Mouse (Mus musculus): ENCODE results near the gene Vmn1r192. TPM values are rescaled to one million over a fixed set of nuclear protein-coding genes. Genes with fewer than 3 reads are reported as not detected.
"Not testable (repeated sequence)": the region's sequence is repeated elsewhere in the genome, so short reads cannot be mapped to it uniquely, and the experiment has no call there.

Gene Vmn1r192
- not detected in 2 replicates for polyA plus RNA-seq (2016; fragmentation: Nextera tagmentation; extraction: Ambion mirVana)

GRCm38 (mm10) chr13:22191041-22191440 is at the start of gene Vmn1r192:
Gene Vmn1r192 (minus strand): TSS chr13:22191141.
- no peak within 1 kb of the TSS for H3K27ac ChIP-seq
- no peaks in the 10 kb centered on the region for H3K36me3 ChIP-seq
- H3K4me3 ChIP-seq: no peak within 1 kb of the TSS
- no peaks in the 10 kb centered on the region for H3K9me3 ChIP-seq (replicated peaks)
- no peak for DNase-seq (ENCODE audit: low spot score)
- no peaks in the 10 kb centered on the region for H3K4me1 ChIP-seq
- H3K27me3 ChIP-seq (ENCODE audit: low read depth, poor library complexity, severe bottlenecking): no peaks in the 10 kb centered on the region

GRCm38 (mm10) chr13:22223060-22223459 is 32.1 kb upstream of the Vmn1r192 start, which contains the start of gene Vmn1r193:
Gene Vmn1r193 (minus strand): TSS chr13:22223160.
- not testable (repeated sequence) for H3K4me3 ChIP-seq; H3K27me3 ChIP-seq (ENCODE audit: low read depth, poor library complexity, severe bottlenecking); DNase-seq (ENCODE audit: low spot score); H3K27ac ChIP-seq; H3K9me3 ChIP-seq (replicated peaks); H3K36me3 ChIP-seq; H3K4me1 ChIP-seq
- 82% methylated on average over 1 of the region's 1 CpGs for WGBS

GRCm38 (mm10) chr13:22192756-22193155 is 1.8 kb upstream of the Vmn1r192 start:
- DNase-seq (ENCODE audit: low spot score); H3K9me3 ChIP-seq (replicated peaks); H3K27me3 ChIP-seq (ENCODE audit: low read depth, poor library complexity, severe bottlenecking); H3K4me1 ChIP-seq; H3K36me3 ChIP-seq; H3K27ac ChIP-seq; H3K4me3 ChIP-seq: not testable (repeated sequence)
- 81% methylated on average over 3 of the region's 3 CpGs for whole genome bisulfite sequencing

- no peak overlapping the region for H3K4me3 ChIP-seq
- H3K4me1 ChIP-seq: no peaks in the 10 kb centered on the region
- no peak for DNase-seq (ENCODE audit: low spot score)
- H3K27me3 ChIP-seq (ENCODE audit: low read depth, poor library complexity, severe bottlenecking): no peaks in the 10 kb centered on the region
- no peaks in the 10 kb centered on the region for H3K36me3 ChIP-seq
- 91% methylated on average over 2 of the region's 2 CpGs for WGBS
- no peak overlapping the region for H3K27ac ChIP-seq
- no peaks in the 10 kb centered on the region for H3K9me3 ChIP-seq (replicated peaks)
These were observed 556 bp downstream of the Vmn1r192 start for GRCm38 (mm10) chr13:22190385-22190784.

GRCm38 (mm10) chr13:22189313-22189712 is 1.6 kb downstream of the Vmn1r192 start:
- Histone ChIP-seq H3K36me3 (no peaks in the 10 kb centered on the region), H3K27ac (no peak overlapping the region)
- 91% methylated on average over 2 of the region's 2 CpGs for WGBS

GRCm38 (mm10) chr13:22183869-22184268 is 7.1 kb downstream of the Vmn1r192 start, which contains the start of gene Vmn1r191:
Gene Vmn1r191 (minus strand): TSS chr13:22183969.
- no peaks in the 10 kb centered on the region for H3K27me3 ChIP-seq (ENCODE audit: low read depth, poor library complexity, severe bottlenecking)
- H3K36me3 ChIP-seq: no peaks in the 10 kb centered on the region
- DNase-seq (ENCODE audit: low spot score): no peak
- no peaks in the 10 kb centered on the region for H3K9me3 ChIP-seq (replicated peaks)
- H3K27ac ChIP-seq: no peak within 1 kb of the TSS
- no peak within 1 kb of the TSS for H3K4me3 ChIP-seq
- H3K4me1 ChIP-seq: no peaks in the 10 kb centered on the region
- 60% methylated on average over 1 of the region's 1 CpGs for WGBS

More at GRCm38 (mm10) chr13:22189313-22189712, 1.6 kb downstream of the Vmn1r192 start:
- H3K4me1 ChIP-seq: no peaks in the 10 kb centered on the region
- no peaks in the 10 kb centered on the region for H3K9me3 ChIP-seq (replicated peaks)
- no peak for DNase-seq (ENCODE audit: low spot score)
- H3K27me3 ChIP-seq (ENCODE audit: low read depth, poor library complexity, severe bottlenecking): no peaks in the 10 kb centered on the region
- no peak overlapping the region for H3K4me3 ChIP-seq

GRCm38 (mm10) chr13:22168416-22168815 is 22.5 kb downstream of the Vmn1r192 start:
- Histone ChIP-seq H3K27ac (no peak overlapping the region), H3K36me3 (no peaks in the 10 kb centered on the region), H3K4me1 (no peaks in the 10 kb centered on the region), H3K9me3 (replicated peaks) (peaks cover 6% of the 10 kb centered on the region; the same call in 1 of the 2 replicates), H3K4me3 (no peak overlapping the region), H3K27me3 (ENCODE audit: low read depth, poor library complexity, severe bottlenecking) (no peaks in the 10 kb centered on the region)
- WGBS: 93% methylated on average over 15 of the region's 15 CpGs
- no peak for DNase-seq (ENCODE audit: low spot score)

- WGBS: 81% methylated on average over 5 of the region's 5 CpGs
- DNase-seq (ENCODE audit: low spot score): not testable (repeated sequence)
These were observed 54.2 kb downstream of the Vmn1r192 start for GRCm38 (mm10) chr13:22136495-22137293.

More at GRCm38 (mm10) chr13:22136495-22137293, 54.2 kb downstream of the Vmn1r192 start:
- not testable (repeated sequence) for H3K4me3 ChIP-seq; H3K27me3 ChIP-seq (ENCODE audit: low read depth, poor library complexity, severe bottlenecking); H3K36me3 ChIP-seq; H3K4me1 ChIP-seq; H3K9me3 ChIP-seq (replicated peaks); H3K27ac ChIP-seq

Small RNA genes lying within 50 kb of the gene (microRNA-seq; reads per million reads assigned to microRNA genes)
- gene Gm23282 (not detected), gene Gm25084 (not detected)

Other genes with a start within 250 kb of the Vmn1r192 start
- gene Zfp184, start 246.0 kb downstream of the Vmn1r192 start, polyA plus RNA-seq (2016; fragmentation: Nextera tagmentation; extraction: Ambion mirVana): 22.4 and 27.0 TPM in 2 replicates
- 0.14 and 0.28 TPM in 2 replicates for gene Pom121l2, start 209.9 kb downstream of the Vmn1r192 start, polyA plus RNA-seq (2016; fragmentation: Nextera tagmentation; extraction: Ambion mirVana)
- 0.20 TPM in 1 of 2 replicates, not detected in the other for gene Prss16, start 181.4 kb downstream of the Vmn1r192 start, polyA plus RNA-seq (2016; fragmentation: Nextera tagmentation; extraction: Ambion mirVana)
- 7.3 and 8.5 TPM in 2 replicates for gene Hist1h2ah, start 155.6 kb downstream of the Vmn1r192 start, polyA plus RNA-seq (2016; fragmentation: Nextera tagmentation; extraction: Ambion mirVana)
- gene Hist1h2bk, start 155.3 kb downstream of the Vmn1r192 start, polyA plus RNA-seq (2016; fragmentation: Nextera tagmentation; extraction: Ambion mirVana): 10.3 and 11.8 TPM in 2 replicates
- gene Hist1h4i, start 149.8 kb downstream of the Vmn1r192 start, polyA plus RNA-seq (2016; fragmentation: Nextera tagmentation; extraction: Ambion mirVana): 27.4 and 36.3 TPM in 2 replicates
- gene Hist1h2ag, start 148.2 kb downstream of the Vmn1r192 start, polyA plus RNA-seq (2016; fragmentation: Nextera tagmentation; extraction: Ambion mirVana): 59.9 and 81.0 TPM in 2 replicates
- gene Hist1h2bj, start 147.9 kb downstream of the Vmn1r192 start, polyA plus RNA-seq (2016; fragmentation: Nextera tagmentation; extraction: Ambion mirVana): 14.5 and 20.7 TPM in 2 replicates
- gene Vmn1r188, start 106.7 kb downstream of the Vmn1r192 start, polyA plus RNA-seq (2016; fragmentation: Nextera tagmentation; extraction: Ambion mirVana): not detected in 2 replicates
- gene Vmn1r189, start 85.3 kb downstream of the Vmn1r192 start, polyA plus RNA-seq (2016; fragmentation: Nextera tagmentation; extraction: Ambion mirVana): not detected in 2 replicates
- not detected in 2 replicates for gene Vmn1r191, start 7.2 kb downstream of the Vmn1r192 start, polyA plus RNA-seq (2016; fragmentation: Nextera tagmentation; extraction: Ambion mirVana)
- gene Vmn1r193, start 32.0 kb upstream of the Vmn1r192 start, polyA plus RNA-seq (2016; fragmentation: Nextera tagmentation; extraction: Ambion mirVana): not detected in 2 replicates
- not detected in 2 replicates for gene Vmn1r194, start 53.1 kb upstream of the Vmn1r192 start, polyA plus RNA-seq (2016; fragmentation: Nextera tagmentation; extraction: Ambion mirVana)
- not detected in 2 replicates for gene Vmn1r195, start 79.4 kb upstream of the Vmn1r192 start, polyA plus RNA-seq (2016; fragmentation: Nextera tagmentation; extraction: Ambion mirVana)
- gene Vmn1r196, start 98.8 kb upstream of the Vmn1r192 start, polyA plus RNA-seq (2016; fragmentation: Nextera tagmentation; extraction: Ambion mirVana): not detected in 2 replicates
- not detected in 2 replicates for gene Vmn1r197, start 133.4 kb upstream of the Vmn1r192 start, polyA plus RNA-seq (2016; fragmentation: Nextera tagmentation; extraction: Ambion mirVana)
- gene Vmn1r198, start 159.2 kb upstream of the Vmn1r192 start, polyA plus RNA-seq (2016; fragmentation: Nextera tagmentation; extraction: Ambion mirVana): not detected in 2 replicates
- gene Vmn1r199, start 188.7 kb upstream of the Vmn1r192 start, polyA plus RNA-seq (2016; fragmentation: Nextera tagmentation; extraction: Ambion mirVana): not detected in 2 replicates
- gene Vmn1r200, start 199.2 kb upstream of the Vmn1r192 start, polyA plus RNA-seq (2016; fragmentation: Nextera tagmentation; extraction: Ambion mirVana): not detected in 2 replicates

All from limb, embryonic 10.5 days (tissue).